Mouse (Mus musculus) gastrocnemius, adult 8-10 months (tissue): ENCODE measurements around the gene Tmc5. TPM values are rescaled to one million over a fixed set of nuclear protein-coding genes. Genes with fewer than 3 reads are reported as not detected.

ENCODE experiments used
- DNase-seq, 2 experiments: peaks; one replicate each; pipeline ENCODE4 v3.0.0; 2022; ENCODE audit warnings: low spot score in 2 of 2
- total RNA-seq, 4 experiments: library from RNA; stranded (reverse); gene quantifications; 2 replicates each; pipeline ENCODE4 v1.2.4; 2022

The Tmc5 gene
- total RNA-seq, 4 experiments from 2014 or later = 0.11 TPM; not detected in 3

GRCm38 (mm10) chr7:118610721-118611120 lies 13.6 kb downstream of the Tmc5 start:
- DNase-seq = no peak

- DNase-seq = no peak
These were observed 14.2 kb downstream of the Tmc5 start for GRCm38 (mm10) chr7:118611185-118611749.

DNA sequence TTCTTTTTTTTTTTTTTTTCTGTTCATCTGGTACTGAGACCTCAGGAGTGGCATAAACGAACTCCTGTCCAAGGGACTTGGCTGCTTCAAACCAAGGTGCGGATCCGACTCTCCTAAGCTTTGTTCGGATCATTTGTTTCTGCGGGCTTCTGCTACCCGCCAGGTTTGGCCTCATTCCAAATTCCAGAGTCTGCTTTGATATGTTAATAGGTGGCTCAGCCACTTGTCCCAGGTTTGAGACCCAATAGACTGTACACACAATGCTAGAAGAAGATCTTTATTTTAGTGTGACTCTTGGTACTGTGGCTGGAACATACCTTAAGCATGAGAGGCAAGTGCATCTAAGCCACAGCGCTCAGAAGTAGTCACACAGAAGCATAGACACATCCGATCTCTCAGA lies 14.8 kb downstream of the Tmc5 start:
- no peak for DNase-seq

DNA sequence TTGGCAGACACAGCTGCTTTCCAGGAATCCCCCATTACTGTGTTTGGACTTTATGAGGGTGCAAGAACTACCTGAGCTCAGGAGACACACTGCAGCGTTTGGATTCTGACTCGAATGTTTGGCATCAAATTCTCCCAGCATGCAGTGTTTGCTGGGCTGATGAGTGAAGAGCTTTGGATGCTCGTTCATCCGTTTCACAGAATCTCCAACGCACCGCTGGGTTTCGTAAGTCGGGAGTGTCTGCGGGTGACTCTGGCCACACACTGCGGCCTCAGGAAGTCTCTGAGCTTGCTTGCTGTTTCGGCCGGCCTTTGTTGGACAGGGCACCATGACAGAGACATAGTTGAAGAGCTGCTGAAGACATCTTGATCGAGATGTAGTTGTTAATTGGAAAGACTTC lies 17.0 kb downstream of the Tmc5 start:
- DNase-seq = no peak

- peak; percentile 24 to 41 for DNase-seq
These were observed 21.0 kb downstream of the Tmc5 start for GRCm38 (mm10) chr7:118618104-118618503.

- DNase-seq = no peak
These were observed 23.3 kb downstream of the Tmc5 start for GRCm38 (mm10) chr7:118620243-118620906.

DNA sequence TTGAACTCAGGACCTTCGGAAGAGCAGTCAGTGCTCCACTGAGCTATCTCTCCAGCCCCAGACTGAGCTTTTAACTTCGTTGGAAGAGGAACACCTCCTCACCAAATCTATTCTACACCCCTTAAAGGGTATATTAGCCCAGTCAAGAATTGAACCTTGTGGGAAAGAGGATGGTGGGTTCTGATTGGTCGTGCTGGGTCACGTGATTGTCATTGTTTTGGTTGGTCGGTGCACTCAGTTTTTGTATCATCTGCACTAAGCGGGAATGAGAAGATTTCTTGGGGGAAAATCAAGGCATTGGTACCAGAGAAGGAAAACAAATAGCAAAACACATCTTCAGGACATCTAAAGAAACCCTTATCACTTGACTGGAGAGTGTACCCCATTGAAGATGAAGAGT lies 24.0 kb downstream of the Tmc5 start:
- no peak for DNase-seq

DNA sequence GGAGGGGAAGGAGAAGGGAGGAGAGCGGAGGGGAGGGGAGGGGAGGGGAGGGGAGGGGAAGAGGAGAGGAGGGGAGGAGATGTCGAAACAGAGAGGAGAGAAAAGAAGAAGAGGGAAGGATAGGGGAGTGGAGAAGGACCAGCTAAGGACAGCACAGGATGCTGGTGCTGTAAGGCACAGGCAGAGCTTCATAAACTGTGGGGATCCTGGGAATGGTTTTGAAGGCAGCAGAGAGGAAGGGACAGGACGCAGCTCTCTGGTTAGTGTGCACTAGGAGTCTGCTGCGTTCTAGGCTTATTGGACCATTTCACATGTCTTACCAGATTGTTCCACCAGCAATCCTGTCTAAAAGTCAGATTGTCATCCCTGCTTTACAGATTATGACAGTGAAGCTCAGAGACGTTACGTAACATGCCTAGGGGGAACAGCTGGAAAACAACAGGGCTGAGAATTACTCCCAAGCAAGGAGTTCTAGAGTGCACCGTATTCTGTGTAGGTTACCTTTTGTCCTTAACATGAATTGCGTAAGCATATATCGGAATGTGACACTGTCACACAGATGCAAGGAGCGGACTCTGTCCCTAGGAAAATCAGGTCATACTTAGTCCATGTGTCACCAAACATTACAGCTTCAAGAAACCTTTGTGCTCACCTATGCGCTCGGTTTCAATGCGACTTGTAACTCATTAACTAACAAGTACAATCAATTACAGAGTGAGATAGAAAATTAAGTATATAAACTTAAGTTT lies 30.6 kb downstream of the Tmc5 start:
- DNase-seq = no peak

GRCm38 (mm10) chr7:118633094-118633493 lies 36.0 kb downstream of the Tmc5 start:
- DNase-seq = no peak

GRCm38 (mm10) chr7:118633951-118634350 lies 36.9 kb downstream of the Tmc5 start:
- DNase-seq = no peak

- no peak for DNase-seq
These were observed 40.4 kb downstream of the Tmc5 start for GRCm38 (mm10) chr7:118637466-118637865.

DNA sequence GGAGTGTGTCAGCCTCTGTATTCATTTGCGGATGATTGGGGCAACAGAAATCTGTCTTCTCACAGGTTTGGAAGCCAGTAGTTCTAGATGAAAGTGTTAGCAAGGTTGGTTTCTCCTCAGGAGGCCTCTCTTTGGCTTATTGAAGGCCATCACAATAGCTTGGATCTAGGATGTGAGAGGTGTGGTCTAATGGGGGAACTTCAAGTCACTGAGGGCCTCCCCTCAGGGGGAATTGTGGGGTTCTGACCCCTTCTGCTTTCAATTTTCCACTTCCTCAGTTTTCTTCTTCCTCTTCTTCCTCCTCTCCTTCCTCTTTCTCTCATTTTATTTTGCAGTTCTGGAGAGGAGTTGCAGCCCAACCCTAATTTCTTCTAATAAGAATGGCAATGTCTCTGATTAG lies 49.1 kb downstream of the Tmc5 start:
- no peak for DNase-seq

DNA sequence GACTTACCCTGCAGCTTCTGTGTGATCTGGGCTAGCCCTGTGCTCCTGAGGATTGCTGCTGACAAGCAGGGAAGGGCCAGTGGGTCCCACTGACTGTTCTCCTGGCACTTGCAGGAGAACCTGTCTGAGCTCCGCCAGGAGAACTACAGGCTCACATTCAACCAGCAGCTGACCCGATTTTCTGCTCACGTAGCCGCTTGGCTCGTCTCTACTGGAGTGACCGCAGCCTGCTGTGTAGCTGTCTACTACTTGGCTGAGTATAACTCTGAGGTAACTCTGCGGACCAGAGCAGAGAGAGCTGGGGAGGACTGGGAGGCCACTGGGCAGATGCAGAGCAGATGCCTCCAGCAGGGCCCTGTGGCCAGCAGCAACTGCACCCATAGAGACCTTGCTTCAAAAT lies 52.2 kb downstream of the Tmc5 start:
- peak; percentile 24 to 31 for DNase-seq

- no peak for DNase-seq
These were observed 53.0 kb downstream of the Tmc5 start for GRCm38 (mm10) chr7:118650119-118650518.

GRCm38 (mm10) chr7:118650891-118651290 lies 53.8 kb downstream of the Tmc5 start:
- no peak for DNase-seq

DNA sequence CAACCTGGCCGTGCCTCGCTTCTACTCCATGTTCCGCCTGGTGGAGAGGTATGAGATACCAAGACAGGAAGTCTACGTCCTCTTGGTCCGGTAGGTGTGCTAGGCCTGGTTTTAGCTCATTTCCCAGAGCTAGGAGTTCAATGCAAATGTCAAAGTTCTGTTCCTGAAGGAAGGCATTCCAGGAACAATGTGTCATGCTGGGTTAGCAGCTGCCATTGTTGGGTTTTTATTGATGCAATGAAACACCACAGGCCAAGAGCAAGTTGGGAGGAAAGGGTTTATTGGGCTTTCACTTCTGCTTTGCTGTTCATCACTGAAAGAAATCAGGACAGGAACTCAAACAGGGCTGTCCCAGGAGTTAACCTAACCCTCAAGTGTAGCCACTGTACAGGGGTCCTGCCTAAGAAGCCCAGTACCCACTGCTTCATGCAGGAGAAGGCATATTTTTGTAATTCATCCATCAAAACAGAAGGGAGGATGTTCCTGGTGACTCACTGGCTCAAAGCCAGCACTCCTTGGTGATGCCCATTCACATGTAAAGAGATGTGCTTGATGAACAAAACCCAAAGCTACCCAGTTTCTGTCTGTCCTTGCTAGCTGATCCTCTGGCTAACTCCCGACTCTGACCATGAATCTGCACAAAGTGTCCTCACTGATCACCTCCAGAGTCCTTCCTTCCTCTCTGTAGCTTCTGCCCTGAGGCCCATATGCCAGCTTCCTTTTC lies 55.6 kb downstream of the Tmc5 start:
- no peak for DNase-seq

- no peak for DNase-seq
These were observed 59.6 kb downstream of the Tmc5 start for GRCm38 (mm10) chr7:118656730-118657129.

DNA sequence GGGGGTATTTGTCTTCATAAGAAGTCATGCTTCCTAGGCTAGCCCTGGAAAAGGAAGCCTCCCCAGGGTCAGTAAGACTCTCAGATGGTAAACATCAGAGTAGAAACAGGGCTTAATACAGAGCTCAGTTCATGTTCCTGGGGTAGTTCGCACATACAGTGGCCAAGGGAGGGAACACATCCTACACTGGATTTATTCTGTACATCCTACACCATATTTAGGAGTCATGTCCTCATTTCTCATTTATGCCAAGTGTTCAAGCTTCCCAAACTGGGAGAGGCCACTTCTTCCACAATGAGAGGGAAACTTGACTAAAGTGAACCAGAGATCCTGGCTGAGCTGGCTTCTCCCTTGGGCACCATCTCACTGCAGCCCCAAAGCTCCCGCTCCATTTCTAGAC lies 70.7 kb downstream of the Tmc5 start:
- no peak for DNase-seq

- no peak for DNase-seq
These were observed 73.0 kb downstream of the Tmc5 start for GRCm38 (mm10) chr7:118670142-118670541.

- DNase-seq = no peak
These were observed 79.7 kb downstream of the Tmc5 start for GRCm38 (mm10) chr7:118676826-118677225.

DNA sequence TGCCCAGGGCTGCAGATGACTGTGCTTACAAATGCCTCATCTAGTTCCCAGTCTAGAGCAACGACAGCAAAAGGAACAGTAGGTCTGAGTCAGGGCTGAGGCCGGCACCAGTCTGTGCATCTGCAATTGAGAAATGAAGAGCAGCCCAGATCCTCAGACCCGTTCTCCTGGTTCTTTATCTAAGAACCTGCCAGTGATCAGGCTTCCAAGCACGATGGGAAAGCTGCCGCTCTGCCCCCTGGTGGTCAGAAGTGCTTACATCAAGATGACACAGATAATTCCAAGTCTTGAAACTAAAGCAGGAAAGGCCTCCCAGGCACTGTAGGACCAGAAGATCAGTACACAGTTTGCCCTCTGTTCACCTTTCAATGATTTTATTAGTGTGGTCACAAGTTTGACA lies 91.1 kb downstream of the Tmc5 start:
- DNase-seq = peak; percentile 62 to 65

DNA sequence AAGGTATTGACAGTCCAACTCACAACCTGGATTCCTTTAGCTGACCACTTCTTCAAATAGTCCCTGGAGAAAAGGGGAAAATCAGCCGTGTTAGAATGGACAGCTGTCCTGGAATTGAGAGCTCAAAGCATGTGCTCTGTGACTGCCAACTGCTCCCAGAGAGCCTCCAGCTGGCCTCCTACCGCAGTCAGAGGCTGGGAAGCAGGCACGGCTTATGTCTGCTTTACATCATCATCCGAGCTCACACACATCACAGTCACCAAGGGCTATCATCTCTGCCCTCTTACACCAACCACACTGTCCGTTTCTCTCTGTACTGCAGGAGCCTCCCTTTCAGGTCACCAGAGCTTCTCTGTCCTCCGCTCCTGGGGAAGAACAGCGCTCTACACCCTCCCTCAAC lies 92.0 kb downstream of the Tmc5 start:
- no peak for DNase-seq
